Comparison of ENCODE assay signal across 34 mouse cellular contexts in the genomic region with DNA sequence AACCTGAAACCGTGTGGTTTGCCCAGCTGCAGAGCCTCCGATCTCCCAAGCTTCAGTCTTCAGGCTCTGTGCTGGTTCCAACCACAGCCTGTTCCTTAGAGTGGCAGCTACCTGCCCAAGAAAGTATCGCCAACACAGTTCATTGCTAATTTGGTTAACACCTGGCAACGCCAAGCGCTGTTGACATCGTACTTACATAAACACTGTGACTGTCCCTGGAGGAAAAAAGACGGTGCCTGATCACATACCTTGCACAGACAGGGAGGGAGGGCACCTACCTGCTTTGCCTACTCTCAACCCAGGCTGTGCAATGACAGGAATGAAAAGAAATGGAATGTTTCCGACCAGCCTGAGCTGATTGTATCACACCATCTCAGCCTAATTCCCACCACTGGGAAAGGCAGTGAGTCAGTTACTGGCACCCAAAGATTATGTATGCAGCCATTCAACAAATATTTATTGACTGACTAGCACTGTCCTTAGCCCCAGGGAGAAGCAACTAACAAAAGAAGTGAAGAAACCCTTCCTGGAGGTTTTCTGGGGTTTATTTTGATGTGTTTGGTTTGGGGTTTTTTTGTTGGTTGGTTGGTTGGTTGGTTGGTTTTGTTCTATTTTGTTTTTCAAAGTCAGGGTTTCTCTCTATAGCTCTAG. TPM values are rescaled to one million over a fixed set of nuclear protein-coding genes. Genes with fewer than 3 reads are reported as not detected.
"Had no signal": no experiment of that assay in that cellular context is flagged by ENCODE, and none has a peak within 500 bp of the region (broad histone marks: within the 10 kb centered on the region; RNA-seq: fewer than 3 reads in every experiment).

No protein-coding gene starts in this region.

- DNase-seq: gastrocnemius, postnatal 14 days; gastrocnemius, postnatal 36 days; heart, adult 11 months; heart, adult 2 months; heart, postnatal 14 days; heart, postnatal 36 days; kidney, adult 2 months; kidney, adult 9 months; kidney, postnatal 14 days; kidney, postnatal 36 days; layer of hippocampus, adult 9-11 months; layer of hippocampus, postnatal 36 days; liver had no signal

- H3K9me3 ChIP-seq: heart, embryonic 13.5 days; heart, embryonic 15.5 days; hindbrain, embryonic 13.5 days; intestine, embryonic 15.5 days; kidney, embryonic 15.5 days; limb, embryonic 10.5 days; limb, embryonic 12.5 days; liver, embryonic 12.5 days had no signal

- H3K4me3 ChIP-seq: heart, adult 2 months; heart, embryonic 13.5 days; heart, embryonic 15.5 days; hindbrain, embryonic 13.5 days; intestine, embryonic 15.5 days; kidney, embryonic 15.5 days; limb, embryonic 10.5 days; limb, embryonic 12.5 days; liver, embryonic 12.5 days had no signal

- H3K4me1 ChIP-seq: limb, embryonic 10.5 days; limb, embryonic 12.5 days had no signal

- H3K27me3 ChIP-seq: heart, embryonic 13.5 days; heart, embryonic 15.5 days; intestine, embryonic 15.5 days; kidney, embryonic 15.5 days had no signal

- H3K27ac ChIP-seq: heart, adult 2 months; heart, embryonic 13.5 days; heart, embryonic 15.5 days; hindbrain, embryonic 13.5 days; intestine, embryonic 15.5 days; kidney, embryonic 15.5 days; kidney, postnatal 0 days; limb, embryonic 10.5 days; limb, embryonic 12.5 days; liver, embryonic 12.5 days; liver, embryonic 14.5 days had no signal

- H3K9ac ChIP-seq: heart, embryonic 13.5 days; heart, embryonic 15.5 days; hindbrain, embryonic 13.5 days; intestine, embryonic 15.5 days; kidney, embryonic 15.5 days; limb, embryonic 12.5 days; liver, embryonic 12.5 days; liver, embryonic 14.5 days had no signal

- H3K36me3 ChIP-seq: heart, embryonic 13.5 days; heart, embryonic 15.5 days; hindbrain, embryonic 13.5 days; intestine, embryonic 15.5 days; kidney, embryonic 15.5 days; limb, embryonic 10.5 days; limb, embryonic 12.5 days; liver, embryonic 12.5 days had no signal

- H3K4me2 ChIP-seq: heart, embryonic 11.5 days; heart, embryonic 13.5 days; heart, embryonic 15.5 days; hindbrain, embryonic 13.5 days; intestine, embryonic 15.5 days; kidney, embryonic 15.5 days; limb, embryonic 12.5 days; liver, embryonic 12.5 days had no signal

RNA-seq across cellular contexts. Expression of gene Rnf222, which starts 28.3 kb away (rescaled TPM):
- total RNA-seq: gastrocnemius, postnatal 14 days; gastrocnemius, postnatal 36 days; heart, postnatal 36 days; hematopoietic stem cell, adult 5-6 weeks; layer of hippocampus, adult 18-20 months; layer of hippocampus, adult 8-10 months; layer of hippocampus, postnatal 14 days; layer of hippocampus, postnatal 36 days; left cerebral cortex, adult 18-20 months; left cerebral cortex, postnatal 14 days; left cerebral cortex, postnatal 36 days had no signal
- polyA plus RNA-seq: hindbrain, embryonic 11.5 days; inflammation-experienced regulatory T-cells, adult 6 months; large intestine, adult 2 months had no signal
